Mouse (Mus musculus): ENCODE measurements around the gene Flt1. TPM values are rescaled to one million over a fixed set of nuclear protein-coding genes. Genes with fewer than 3 reads are reported as not detected.
A peak's percentile ranks its signal among the peaks of the same experiment; 100 is the strongest.

Flt1 gene
- polyA plus RNA-seq, 1 experiment from 2014 or later, result 10.9 TPM

DNA sequence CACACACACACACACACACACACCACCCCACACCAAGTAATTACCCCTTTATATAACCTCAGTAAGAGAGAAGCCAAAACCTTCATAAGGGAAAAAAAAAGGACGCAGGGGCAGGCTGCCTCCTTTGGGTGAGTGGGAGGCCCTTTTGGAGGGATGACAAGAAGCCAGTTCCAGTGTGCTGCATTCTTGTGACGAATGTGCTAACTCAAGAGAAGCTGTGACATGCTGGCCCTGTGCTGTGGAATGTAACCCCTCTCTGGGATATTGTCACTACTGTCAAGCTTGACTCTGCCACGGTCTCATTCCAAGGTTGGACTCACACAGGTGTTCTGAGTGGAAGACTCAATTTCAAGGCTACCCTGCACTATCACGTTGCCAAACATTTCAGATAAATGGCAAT is 93.1 kb downstream of the Flt1 start:
- Histone ChIP-seq H3K4me1 (replicated peaks; ENCODE audit: insufficient read depth, low read length) (no peaks in the 10 kb centered on the region), H3K27me3 (ENCODE audit: insufficient read depth, low read length) (no peaks in the 10 kb centered on the region), H3K4me3 (replicated peaks; ENCODE audit: low read depth, low read length) (no peak overlapping the region), H3K4me2 (ENCODE audit: low read length) (no peak overlapping the region), H3K27ac (no peak overlapping the region), H3K9me3 (replicated peaks; ENCODE audit: low read length) (no peaks in the 10 kb centered on the region), H3K9ac (ENCODE audit: low read depth, low read length) (no peak overlapping the region), H3K36me3 (ENCODE audit: insufficient read depth, low read length) (no peaks in the 10 kb centered on the region)
- no peak for ATAC-seq (replicated peaks; ENCODE audit: low FRiP score, low read depth)
- no peak for TF ChIP-seq CTCF (IDR thresholded peaks at IDR 0.05; ENCODE audit: low read depth)
- WGBS, result 59% methylated on average over 4 of the region's 4 CpGs
- DNase-seq (ENCODE audit: low spot score), result no peak

GRCm38 (mm10) chr5:147630426-147631290 is 95.2 kb downstream of the Flt1 start:
- no peak for ATAC-seq (replicated peaks; ENCODE audit: low FRiP score, low read depth)

GRCm38 (mm10) chr5:147626944-147627343 is 98.9 kb downstream of the Flt1 start:
- Histone ChIP-seq H3K27ac (no peak overlapping the region), H3K9me3 (replicated peaks; ENCODE audit: low read length) (no peaks in the 10 kb centered on the region), H3K9ac (ENCODE audit: low read depth, low read length) (no peak overlapping the region), H3K4me1 (replicated peaks; ENCODE audit: insufficient read depth, low read length) (no peaks in the 10 kb centered on the region), H3K36me3 (ENCODE audit: insufficient read depth, low read length) (no peaks in the 10 kb centered on the region), H3K4me2 (ENCODE audit: low read length) (no peak overlapping the region), H3K27me3 (ENCODE audit: insufficient read depth, low read length) (no peaks in the 10 kb centered on the region), H3K4me3 (replicated peaks; ENCODE audit: low read depth, low read length) (no peak overlapping the region)
- 57% methylated on average over 2 of the region's 2 CpGs for WGBS
- ATAC-seq (replicated peaks; ENCODE audit: low FRiP score, low read depth) (no peak), DNase-seq (ENCODE audit: low spot score) (no peak)
- TF ChIP-seq CTCF (IDR thresholded peaks at IDR 0.05; ENCODE audit: low read depth), result no peak

More at GRCm38 (mm10) chr5:147630426-147631290, 95.2 kb downstream of the Flt1 start:
- no peak for TF ChIP-seq CTCF (IDR thresholded peaks at IDR 0.05; ENCODE audit: low read depth)
- Histone ChIP-seq H3K27me3 (ENCODE audit: insufficient read depth, low read length) (no peaks in the 10 kb centered on the region), H3K36me3 (ENCODE audit: insufficient read depth, low read length) (no peaks in the 10 kb centered on the region), H3K4me1 (replicated peaks; ENCODE audit: insufficient read depth, low read length) (no peaks in the 10 kb centered on the region), H3K4me3 (replicated peaks; ENCODE audit: low read depth, low read length) (no peak overlapping the region), H3K27ac (no peak overlapping the region), H3K4me2 (ENCODE audit: low read length) (no peak overlapping the region), H3K9me3 (replicated peaks; ENCODE audit: low read length) (no peaks in the 10 kb centered on the region), H3K9ac (ENCODE audit: low read depth, low read length) (no peak overlapping the region)
- 74% methylated on average over 17 of the region's 17 CpGs for WGBS
- peak; percentile 47 for DNase-seq (ENCODE audit: low spot score)

DNA sequence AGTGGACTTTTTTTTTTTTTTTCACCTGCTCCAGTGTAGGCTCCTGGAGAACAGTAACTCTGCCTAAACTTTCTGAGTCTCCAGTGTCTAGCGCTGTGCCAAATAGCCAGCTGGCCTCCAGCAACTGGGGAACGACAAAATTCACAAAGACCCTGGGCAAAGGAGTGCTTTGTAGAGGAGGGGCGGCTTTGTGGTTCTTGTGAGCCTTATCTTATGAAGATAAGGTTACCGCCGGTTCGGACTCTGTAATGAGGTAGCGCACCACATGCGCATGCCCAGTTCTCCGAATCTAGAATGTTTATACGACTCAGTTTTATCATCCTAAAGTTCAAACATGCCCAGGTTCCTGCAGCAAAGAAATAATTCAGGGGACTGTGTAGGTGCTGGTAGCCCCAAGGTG is 102.1 kb downstream of the Flt1 start:
- no peak for TF ChIP-seq CTCF (IDR thresholded peaks at IDR 0.05; ENCODE audit: low read depth)
- Histone ChIP-seq H3K36me3 (ENCODE audit: insufficient read depth, low read length) (no peaks in the 10 kb centered on the region), H3K27ac (no peak overlapping the region), H3K9ac (ENCODE audit: low read depth, low read length) (no peak overlapping the region), H3K27me3 (ENCODE audit: insufficient read depth, low read length) (no peaks in the 10 kb centered on the region), H3K4me1 (replicated peaks; ENCODE audit: insufficient read depth, low read length) (0 out of 2 replicates have a peak, but pooled peaks cover 4% of the 10 kb centered on the region), H3K4me3 (replicated peaks; ENCODE audit: low read depth, low read length) (no peak overlapping the region), H3K4me2 (ENCODE audit: low read length) (no peak overlapping the region), H3K9me3 (replicated peaks; ENCODE audit: low read length) (no peaks in the 10 kb centered on the region)
- no peak for DNase-seq (ENCODE audit: low spot score)
- WGBS, result 84% methylated on average over 10 of the region's 10 CpGs
- no peak for ATAC-seq (replicated peaks; ENCODE audit: low FRiP score, low read depth)

DNA sequence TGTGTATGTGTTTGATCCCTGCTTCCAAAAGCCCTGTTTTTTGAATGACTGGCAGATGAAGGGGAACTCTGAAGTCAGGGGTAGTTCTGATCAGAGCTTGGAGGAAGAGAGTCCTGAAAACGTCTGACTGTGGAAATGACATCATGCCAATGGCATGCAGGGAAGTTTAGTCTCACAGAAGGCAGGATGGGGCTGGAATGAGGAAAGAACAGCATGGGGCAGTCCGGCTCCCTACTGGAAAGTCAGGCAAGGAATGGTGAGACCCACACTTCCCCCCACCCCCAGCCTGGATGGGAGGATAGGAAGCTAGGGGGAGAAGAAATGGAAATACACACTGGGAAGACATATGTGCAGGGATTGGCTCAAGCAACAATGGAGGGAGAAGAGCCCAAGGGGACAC is 105.6 kb downstream of the Flt1 start:
- H3K4me3 ChIP-seq (replicated peaks; ENCODE audit: low read depth, low read length), result no peak overlapping the region
- no peak overlapping the region for H3K27ac ChIP-seq
- H3K36me3 ChIP-seq (ENCODE audit: insufficient read depth, low read length), result no peaks in the 10 kb centered on the region
- WGBS, result 22% methylated on average over 2 of the region's 2 CpGs
- ATAC-seq (replicated peaks; ENCODE audit: low FRiP score, low read depth), result no peak
- no peak overlapping the region for H3K9ac ChIP-seq (ENCODE audit: low read depth, low read length)
- 0 out of 2 replicates have a peak, but pooled peaks cover 4% of the 10 kb centered on the region for H3K4me1 ChIP-seq (replicated peaks; ENCODE audit: insufficient read depth, low read length)
- TF ChIP-seq CTCF (IDR thresholded peaks at IDR 0.05; ENCODE audit: low read depth), result no peak
- DNase-seq (ENCODE audit: low spot score), result peak; percentile 60
- H3K4me2 ChIP-seq (ENCODE audit: low read length), result no peak overlapping the region
- H3K27me3 ChIP-seq (ENCODE audit: insufficient read depth, low read length), result no peaks in the 10 kb centered on the region
- no peaks in the 10 kb centered on the region for H3K9me3 ChIP-seq (replicated peaks; ENCODE audit: low read length)

DNA sequence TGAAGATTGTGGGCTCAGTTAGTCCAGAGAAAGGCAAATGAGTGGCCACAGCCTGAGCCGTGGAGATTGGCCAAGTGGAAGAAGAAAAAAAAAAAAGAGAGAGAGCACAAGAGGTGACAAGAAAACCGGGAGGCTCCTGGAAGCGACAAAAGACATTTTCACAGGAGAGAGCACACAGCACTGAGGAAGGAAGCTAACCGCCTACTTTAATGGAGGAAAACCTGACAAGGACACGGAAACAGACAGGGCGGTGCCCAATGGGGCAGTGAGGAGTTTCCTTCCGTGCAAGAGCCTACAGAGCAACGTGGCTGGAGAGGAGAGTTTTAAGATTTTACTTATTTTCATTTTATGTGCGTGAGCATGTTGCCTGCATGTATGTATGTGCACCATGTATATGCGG is 107.6 kb downstream of the Flt1 start:
- H3K27ac ChIP-seq, result no peak overlapping the region
- H3K9me3 ChIP-seq (replicated peaks; ENCODE audit: low read length), result no peaks in the 10 kb centered on the region
- no peaks in the 10 kb centered on the region for H3K27me3 ChIP-seq (ENCODE audit: insufficient read depth, low read length)
- no peaks in the 10 kb centered on the region for H3K36me3 ChIP-seq (ENCODE audit: insufficient read depth, low read length)
- no peak overlapping the region for H3K4me2 ChIP-seq (ENCODE audit: low read length)
- DNase-seq (ENCODE audit: low spot score) (peak; percentile 45), ATAC-seq (replicated peaks; ENCODE audit: low FRiP score, low read depth) (no peak)
- no peak overlapping the region for H3K9ac ChIP-seq (ENCODE audit: low read depth, low read length)
- TF ChIP-seq CTCF (IDR thresholded peaks at IDR 0.05; ENCODE audit: low read depth), result no peak
- H3K4me3 ChIP-seq (replicated peaks; ENCODE audit: low read depth, low read length), result no peak overlapping the region
- 0 out of 2 replicates have a peak, but pooled peaks cover 4% of the 10 kb centered on the region for H3K4me1 ChIP-seq (replicated peaks; ENCODE audit: insufficient read depth, low read length)
- 68% methylated on average over 10 of the region's 10 CpGs for WGBS

All from kidney, postnatal 0 days (tissue).